Mouse (Mus musculus) forebrain, embryonic 12.5 days (tissue): ENCODE data around the gene Bex1. TPM values are rescaled to one million over a fixed set of nuclear protein-coding genes. Genes with fewer than 3 reads are reported as not detected.

Experiments used
- ATAC-seq: fragments of 200-750 bp; cut with Nextera tagmentation; 2 replicates; pipeline ENCODE4 v1.8.0; 2017; ENCODE audit warnings: moderate TSS enrichment; ENCODE audit not compliant: low FRiP score
- H3K27ac ChIP-seq: fragments of 300-500 bp; sonication (generic); 2 replicates; pipeline ENCODE4 v1.5.1; 2016; ENCODE audit warnings: mild to moderate bottlenecking
- H3K27me3 ChIP-seq: fragments of 300-500 bp; sonication (generic); 2 replicates; pipeline ENCODE4 v1.6.1; 2016; ENCODE audit warnings: mild to moderate bottlenecking
- H3K36me3 ChIP-seq: fragments of 300-500 bp; sonication (generic); replicated peaks from 2 replicates; pipeline ENCODE4 v1.6.1; 2016; ENCODE audit warnings: mild to moderate bottlenecking
- H3K4me1 ChIP-seq: fragments of 300-500 bp; sonication (generic); 2 replicates; pipeline ENCODE4 v1.6.1; 2016
- H3K4me2 ChIP-seq: fragments of 300-500 bp; sonication (generic); 2 replicates; pipeline ENCODE4 v1.6.1; 2016; ENCODE audit warnings: mild to moderate bottlenecking, moderate library complexity
- H3K4me3 ChIP-seq: fragments of 300-500 bp; sonication (generic); replicated peaks from 2 replicates; pipeline ENCODE4 v1.5.1; 2016; ENCODE audit warnings: mild to moderate bottlenecking
- H3K9ac ChIP-seq: fragments of 300-500 bp; sonication (generic); 2 replicates; pipeline ENCODE4 v1.6.1; 2016; ENCODE audit warnings: mild to moderate bottlenecking
- H3K9me3 ChIP-seq: fragments of 300-500 bp; sonication (generic); 2 replicates; pipeline ENCODE4 v1.6.1; 2016
- WGBS: fragments of 180-500 bp; shearing (Covaris S2); methylation state at CpG from one replicate; pipeline ENCODE4 v1.1.7; 2016; 5-methylcytosine and 5-hydroxymethylcytosine counted together
- polyA plus RNA-seq: library from polyadenylated mRNA; unstranded; fragments of >200 nt; fragmentation: Nextera tagmentation; extraction: Ambion mirVana; gene quantifications from 2 replicates; pipeline ENCODE4 v1.2.1, GENCODE M21; 2016

Bex1 gene
- polyA plus RNA-seq, 1 experiment from 2014 or later: 131 TPM

- Histone ChIP-seq H3K36me3 (no peaks in the 10 kb centered on the region), H3K4me3 (no peak overlapping the region), H3K9ac (no peak overlapping the region), H3K27ac (no peak overlapping the region), H3K4me1 (no peaks in the 10 kb centered on the region), H3K4me2 (no peak overlapping the region), H3K9me3 (no peaks in the 10 kb centered on the region), H3K27me3 (peaks cover 12% of the 10 kb centered on the region)
- 79% methylated on average over 6 of the region's 6 CpGs for WGBS
- no peak for ATAC-seq
Observed at GRCm38 (mm10) chrX:136204406-136204805, 10.9 kb downstream of the Bex1 start.

- Histone ChIP-seq H3K9me3 (no peaks in the 10 kb centered on the region), H3K4me2 (peak within 1 kb of the TSS; percentile 52), H3K4me1 (no peaks in the 10 kb centered on the region), H3K4me3 (peak within 1 kb of the TSS; percentile 45), H3K9ac (peak within 1 kb of the TSS; percentile 38), H3K36me3 (no peaks in the 10 kb centered on the region), H3K27ac (no peak within 1 kb of the TSS), H3K27me3 (peaks cover 12% of the 10 kb centered on the region)
- ATAC-seq: peak; percentile 78; the same call in 1 of the 2 replicates
- WGBS: 26% methylated on average over 9 of the region's 9 CpGs
Observed at GRCm38 (mm10) chrX:136203664-136204066, 11.6 kb downstream of the Bex1 start, which contains the start of gene Tceal5. Tceal5 (minus strand) TSS chrX:136203876.

- Histone ChIP-seq H3K4me2 (peak overlapping the region; percentile 52), H3K9ac (peak overlapping the region; percentile 38), H3K27ac (no peak overlapping the region), H3K4me3 (peak overlapping the region; percentile 45), H3K27me3 (peaks cover 12% of the 10 kb centered on the region), H3K36me3 (no peaks in the 10 kb centered on the region), H3K4me1 (no peaks in the 10 kb centered on the region), H3K9me3 (no peaks in the 10 kb centered on the region)
- WGBS: 15% methylated on average over 7 of the region's 7 CpGs
- ATAC-seq: no peak; the same call in 1 of the 2 replicates
Observed at GRCm38 (mm10) chrX:136203257-136203656, 12.1 kb downstream of the Bex1 start.

- Histone ChIP-seq H3K27ac (no peak overlapping the region), H3K9me3 (no peaks in the 10 kb centered on the region), H3K4me1 (no peaks in the 10 kb centered on the region), H3K27me3 (peaks cover 8% of the 10 kb centered on the region), H3K9ac (no peak overlapping the region), H3K36me3 (no peaks in the 10 kb centered on the region), H3K4me3 (no peak overlapping the region), H3K4me2 (no peak overlapping the region)
- no peak for ATAC-seq
- WGBS: 50% methylated on average over 1 of the region's 1 CpGs
Observed at GRCm38 (mm10) chrX:136196873-136197272, 18.4 kb downstream of the Bex1 start.

GRCm38 (mm10) chrX:136195193-136195944 lies 19.9 kb downstream of the Bex1 start:
- H3K4me1 ChIP-seq: no peaks in the 10 kb centered on the region
- H3K27ac ChIP-seq: no peak overlapping the region
- no peak for ATAC-seq
- no peaks in the 10 kb centered on the region for H3K9me3 ChIP-seq
- no peak overlapping the region for H3K9ac ChIP-seq
- no peaks in the 10 kb centered on the region for H3K36me3 ChIP-seq
- no peaks in the 10 kb centered on the region for H3K27me3 ChIP-seq
- no peak overlapping the region for H3K4me3 ChIP-seq
- WGBS: 82% methylated on average over 16 of the region's 16 CpGs
- H3K4me2 ChIP-seq: no peak overlapping the region

GRCm38 (mm10) chrX:136183107-136183506 lies 32.2 kb downstream of the Bex1 start:
- ATAC-seq: no peak
- H3K4me2 ChIP-seq: no peak overlapping the region
- no peaks in the 10 kb centered on the region for H3K9me3 ChIP-seq
- H3K27me3 ChIP-seq: peaks cover 17% of the 10 kb centered on the region
- H3K27ac ChIP-seq: no peak overlapping the region
- no peak overlapping the region for H3K9ac ChIP-seq
- WGBS: 89% methylated on average over 1 of the region's 1 CpGs
- no peak overlapping the region for H3K4me3 ChIP-seq
- H3K36me3 ChIP-seq: no peaks in the 10 kb centered on the region
- no peaks in the 10 kb centered on the region for H3K4me1 ChIP-seq

- Histone ChIP-seq H3K9me3 (no peaks in the 10 kb centered on the region), H3K4me1 (no peaks in the 10 kb centered on the region), H3K4me3 (no peak overlapping the region), H3K27ac (no peak overlapping the region), H3K27me3 (peaks cover 21% of the 10 kb centered on the region), H3K36me3 (no peaks in the 10 kb centered on the region), H3K4me2 (no peak overlapping the region), H3K9ac (no peak overlapping the region)
- ATAC-seq: no peak
- WGBS: 22% methylated on average over 9 of the region's 11 CpGs
Observed at GRCm38 (mm10) chrX:136180897-136181553, 34.3 kb downstream of the Bex1 start.

- Histone ChIP-seq H3K9me3 (no peaks in the 10 kb centered on the region), H3K4me1 (no peaks in the 10 kb centered on the region), H3K4me3 (peak overlapping the region; percentile 51), H3K27me3 (peaks cover 11% of the 10 kb centered on the region), H3K4me2 (peak overlapping the region; percentile 49), H3K9ac (0 out of 2 replicates have a peak overlapping the region, but pooled peaks have one; percentile 21), H3K36me3 (no peaks in the 10 kb centered on the region), H3K27ac (0 out of 2 replicates have a peak overlapping the region, but pooled peaks have one; percentile 13)
- 27% methylated on average over 10 of the region's 10 CpGs for WGBS
- ATAC-seq: no peak; the same call in 1 of the 2 replicates
Observed at GRCm38 (mm10) chrX:136172786-136173185, 42.5 kb downstream of the Bex1 start.

- peak within 1 kb of the TSS; percentile 60 for H3K9ac ChIP-seq
Observed at GRCm38 (mm10) chrX:136172118-136172551, 43.2 kb downstream of the Bex1 start, which contains the start of gene Tceal8. Tceal8 (minus strand) TSS chrX:136172342.

GRCm38 (mm10) chrX:136171189-136172117 lies 43.9 kb downstream of the Bex1 start:
- H3K4me1 ChIP-seq: no peaks in the 10 kb centered on the region
- peak overlapping the region; percentile 82 for H3K27ac ChIP-seq
- H3K4me2 ChIP-seq: peak overlapping the region; percentile 54
- peak; percentile 71 for ATAC-seq
- no peaks in the 10 kb centered on the region for H3K9me3 ChIP-seq
- H3K27me3 ChIP-seq: peaks cover 15% of the 10 kb centered on the region
- WGBS: 22% methylated on average over 24 of the region's 24 CpGs
- no peaks in the 10 kb centered on the region for H3K36me3 ChIP-seq
- H3K4me3 ChIP-seq: peak overlapping the region; percentile 51
- H3K9ac ChIP-seq: peak overlapping the region; percentile 60

More at GRCm38 (mm10) chrX:136172118-136172551, 43.2 kb downstream of the Bex1 start, which contains the start of gene Tceal8:
- H3K27ac ChIP-seq: peak within 1 kb of the TSS; percentile 82
- 18% methylated on average over 10 of the region's 10 CpGs for WGBS
- H3K9me3 ChIP-seq: no peaks in the 10 kb centered on the region
- ATAC-seq: peak; percentile 98
- H3K27me3 ChIP-seq: peaks cover 11% of the 10 kb centered on the region
- peak within 1 kb of the TSS; percentile 54 for H3K4me2 ChIP-seq
- no peaks in the 10 kb centered on the region for H3K36me3 ChIP-seq
- no peaks in the 10 kb centered on the region for H3K4me1 ChIP-seq
- peak within 1 kb of the TSS; percentile 51 for H3K4me3 ChIP-seq

- H3K4me3 ChIP-seq: peak overlapping the region; percentile 51
- H3K27ac ChIP-seq: no peak overlapping the region
- peak overlapping the region; percentile 54 for H3K4me2 ChIP-seq
- H3K9me3 ChIP-seq: no peaks in the 10 kb centered on the region
- ATAC-seq: no peak
- H3K4me1 ChIP-seq: no peaks in the 10 kb centered on the region
- H3K9ac ChIP-seq: no peak overlapping the region
- no peaks in the 10 kb centered on the region for H3K36me3 ChIP-seq
- H3K27me3 ChIP-seq: peaks cover 8% of the 10 kb centered on the region
- 71% methylated on average over 10 of the region's 10 CpGs for WGBS
Observed at GRCm38 (mm10) chrX:136170625-136171024, 44.7 kb downstream of the Bex1 start.
